ENCODE assay signal across 14 mouse cellular contexts in genomic region chr4:88045151-88045550, GRCm38 (mm10).
"Had no signal": no experiment of that assay in that cellular context is flagged by ENCODE, and none has a peak within 500 bp of the region (broad histone marks: within the 10 kb centered on the region; RNA-seq: fewer than 3 reads in every experiment).

No protein-coding gene starts in this region.

- DNase-seq: lung, adult 18-20 months; lung, embryonic 14.5 days; lung, postnatal 10 days; lung, postnatal 4 days; retina, postnatal 1 day; right cerebral cortex, adult 18-20 months; right cerebral cortex, postnatal 25 days; right cerebral cortex, postnatal 4 days; spleen, adult 18-20 months; thymus, adult 18-20 months; thymus, postnatal 14 days; thymus, postnatal 36 days had no signal

- ATAC-seq: midbrain, embryonic 13.5 days; midbrain, embryonic 15.5 days had no signal
